Mouse (Mus musculus) brain, embryonic 14.5 days (tissue): ENCODE data around the gene Aven.

Experiments
- CTCF ChIP-seq: fragments of 200-500 bp; IDR thresholded peaks from 2 replicates; pipeline ENCODE4 v1.5.1; 2012; ENCODE audit warnings: inconsistent platforms, mild to moderate bottlenecking, moderate library complexity, borderline replicate concordance; ENCODE audit not compliant: insufficient read depth, insufficient read length; ENCODE audit errors: extremely low read depth
- POLR2A ChIP-seq: fragments of 200-500 bp; IDR thresholded peaks from 2 replicates; pipeline ENCODE4 v1.6.1; 2012; ENCODE audit warnings: mild to moderate bottlenecking, inconsistent platforms, borderline replicate concordance; ENCODE audit not compliant: poor library complexity, insufficient read depth, insufficient read length, severe bottlenecking; ENCODE audit errors: extremely low read depth

- TF ChIP-seq POLR2A (no peak), CTCF (no peak)
Measured at GRCm38 (mm10) chr2:112517218-112517617, 24.5 kb downstream of the Aven start.
